Comparison of ENCODE assay signal across 8 mouse cellular contexts in genomic region chr2:156312297-156312897, GRCm38 (mm10). TPM values are rescaled to one million over a fixed set of nuclear protein-coding genes. Genes with fewer than 3 reads are reported as not detected.
DNase-seq lines count a peak whose midpoint lies in the region; ATAC-seq and TF ChIP-seq lines count a peak whose summit lies in the region.

Gene Cnbd2, plus strand, starts transcription at chr2:156312299.
Gene Scand1, minus strand, starts transcription at chr2:156312704.

- H3K9me3 ChIP-seq in G1E (replicated peaks) = 0 out of 2 replicates have a peak, but pooled peaks cover 5% of the 10 kb centered on the region
- H3K9me3 ChIP-seq in forebrain, postnatal 0 days (ENCODE audit: low read length) = no peaks in the 10 kb centered on the region
- no peaks in the 10 kb centered on the region for H3K9me3 ChIP-seq in lung, embryonic 16.5 days (ENCODE audit: control insufficient read depth, low read length)

- peak; percentile 92 for DNase-seq in G1E (ENCODE audit: low spot score)
- peak; percentile 85 to 87 for DNase-seq in cerebellum, adult 18-20 months
- peak; percentile 83 for DNase-seq in forebrain, postnatal 0 days
- peak; percentile 61 for DNase-seq in layer of hippocampus, adult 9-10 months (ENCODE audit: low spot score)
- DNase-seq in ovary, postnatal 10 days (ENCODE audit: low spot score) = peak; percentile 73
- DNase-seq in thymus, postnatal 10 days (ENCODE audit: low spot score in 2 of 2) = peak; percentile 71 to 75

- peaks cover 30% of the 10 kb centered on the region for H3K4me1 ChIP-seq in G1E (ENCODE audit: insufficient read depth, low read depth, low read length)
- peaks cover 4% of the 10 kb centered on the region; the same call in 1 of the 2 replicates for H3K4me1 ChIP-seq in forebrain, postnatal 0 days (ENCODE audit: insufficient read depth)
- peaks cover 3% of the 10 kb centered on the region; the same call in 1 of the 2 replicates for H3K4me1 ChIP-seq in lung, embryonic 16.5 days (replicated peaks; ENCODE audit: control insufficient read depth, insufficient read depth, low read length)

- ATAC-seq in G1E (ENCODE audit: extremely low read depth, insufficient number of reproducible peaks, low FRiP score, poor library complexity, severe bottlenecking) = peak; percentile 88
- ATAC-seq in forebrain, postnatal 0 days = peak; percentile 95
- ATAC-seq in hematopoietic stem cell, adult 5-6 weeks (replicated peaks in 1 of 2; ENCODE audit: insufficient read depth in 1 of 2, low FRiP score in 2 of 2, low TSS enrichment in 1 of 2, low read depth in 1 of 2, poor library complexity in 2 of 2, severe bottlenecking in 2 of 2) = peak; percentile 90 to 93
- peak; percentile 92 for ATAC-seq in lung, embryonic 16.5 days (ENCODE audit: low read depth)

- H3K27me3 ChIP-seq in G1E (ENCODE audit: insufficient read depth, low read length) = no peaks in the 10 kb centered on the region
- H3K27me3 ChIP-seq in forebrain, postnatal 0 days (ENCODE audit: insufficient read depth, low read length) = no peaks in the 10 kb centered on the region
- no peaks in the 10 kb centered on the region for H3K27me3 ChIP-seq in lung, embryonic 16.5 days (ENCODE audit: control insufficient read depth, insufficient read depth, low read depth, low read length)

- no peak for TF ChIP-seq CTCF in G1E (IDR thresholded peaks at IDR 0.05; ENCODE audit: low read depth, low read length)
- peak; percentile 51 for TF ChIP-seq CTCF in forebrain, postnatal 0 days (IDR thresholded peaks at IDR 0.05; ENCODE audit: low read depth)

- peak within 1 kb of the TSS; percentile 91 for H3K4me3 ChIP-seq in G1E (ENCODE audit: low read depth, low read length)
- peak within 1 kb of the TSS; percentile 74 for H3K4me3 ChIP-seq in forebrain, postnatal 0 days (ENCODE audit: low read depth, low read length)
- peak within 1 kb of the TSS; percentile 88 for H3K4me3 ChIP-seq in lung, embryonic 16.5 days (ENCODE audit: low read length)

- peak within 1 kb of the TSS; percentile 93 for H3K27ac ChIP-seq in forebrain, postnatal 0 days (ENCODE audit: low read depth, low read length)
- H3K27ac ChIP-seq in lung, embryonic 16.5 days (ENCODE audit: low read length) = peak within 1 kb of the TSS; percentile 98

- peaks cover 51% of the 10 kb centered on the region for H3K36me3 ChIP-seq in G1E (replicated peaks)
- H3K36me3 ChIP-seq in forebrain, postnatal 0 days (ENCODE audit: insufficient read depth) = no peaks in the 10 kb centered on the region
- peaks cover 2% of the 10 kb centered on the region; the same call in 1 of the 2 replicates for H3K36me3 ChIP-seq in lung, embryonic 16.5 days (ENCODE audit: control insufficient read depth, insufficient read depth, low read length)

- H3K4me2 ChIP-seq in forebrain, postnatal 0 days (ENCODE audit: low read depth) = peak within 1 kb of the TSS; percentile 88
- peak within 1 kb of the TSS; percentile 87 for H3K4me2 ChIP-seq in lung, embryonic 16.5 days (ENCODE audit: low read depth, low read length)

- H3K9ac ChIP-seq in forebrain, postnatal 0 days = peak within 1 kb of the TSS; percentile 82
- peak within 1 kb of the TSS; percentile 97 for H3K9ac ChIP-seq in lung, embryonic 16.5 days (ENCODE audit: low read length)

- 4% methylated on average over 49 of the region's 49 CpGs for WGBS in forebrain, postnatal 0 days
- under 1% methylated on average over 49 of the region's 49 CpGs for WGBS in lung, embryonic 16.5 days

RNA-seq across cellular contexts. Expression of gene Cnbd2, which starts in this region (rescaled TPM):
- total RNA-seq in G1E (2014; fragmentation: Nextera tagmentation) (21.5 and 22.6 TPM in 2 replicates), G1E (2017) (11.5 and 13.9 TPM in 2 replicates)
- polyA plus RNA-seq in G1E (2012) = 0.43 and 1.4 TPM in 2 replicates
- 3.9 and 7.0 TPM in 2 replicates for total RNA-seq in forebrain, postnatal 0 days (2014; rRNA removed)
- 9.1 and 10.0 TPM in 2 replicates for polyA plus RNA-seq in forebrain, postnatal 0 days (2015; fragmentation: Nextera tagmentation; extraction: Ambion mirVana)
- total RNA-seq in hematopoietic stem cell, adult 5-6 weeks (2017) = 3.8 and 10.5 TPM in 2 replicates
- 3.8 and 4.4 TPM in 2 replicates for polyA plus RNA-seq in lung, embryonic 16.5 days (2015; fragmentation: Nextera tagmentation; extraction: Ambion mirVana)

RNA-seq across cellular contexts. Expression of gene Scand1, which starts in this region (rescaled TPM):
- total RNA-seq in G1E (2014; fragmentation: Nextera tagmentation) (11.6 and 12.2 TPM in 2 replicates), G1E (2017) (243 and 516 TPM in 2 replicates)
- polyA plus RNA-seq in G1E (2012) = 844 and 1,244 TPM in 2 replicates
- total RNA-seq in forebrain, postnatal 0 days (2014; rRNA removed) = 204 and 242 TPM in 2 replicates
- polyA plus RNA-seq in forebrain, postnatal 0 days (2015; fragmentation: Nextera tagmentation; extraction: Ambion mirVana) = 134 and 170 TPM in 2 replicates
- total RNA-seq in hematopoietic stem cell, adult 5-6 weeks (2017) = 20.2 and 27.3 TPM in 2 replicates
- 39.1 and 53.6 TPM in 2 replicates for polyA plus RNA-seq in lung, embryonic 16.5 days (2015; fragmentation: Nextera tagmentation; extraction: Ambion mirVana)

Comparison
In these comparisons a context has a peak if more than half of its experiments do, and no peak if none do; other contexts are left out.
1. Peak in every context shown above with its lines: DNase-seq, ATAC-seq, H3K4me3 ChIP-seq and H3K27ac ChIP-seq.